Mouse (Mus musculus) midbrain, embryonic 11.5 days (tissue): ENCODE measurements around the gene Gm13279. TPM values are rescaled to one million over a fixed set of nuclear protein-coding genes. Genes with fewer than 3 reads are reported as not detected.
"Not testable (repeated sequence)": the region's sequence is repeated elsewhere in the genome, so short reads cannot be mapped to it uniquely, and the experiment has no call there.

Experiments
- ATAC-seq: fragments of 200-750 bp; cut with Nextera tagmentation; 2 replicates; pipeline ENCODE4 v1.8.0; 2017; ENCODE audit warnings: moderate TSS enrichment, moderate library complexity; ENCODE audit not compliant: low FRiP score
- DNase-seq: peaks from one replicate; pipeline ENCODE4 v3.0.0; 2015; ENCODE audit warnings: low spot score; ENCODE audit errors: missing footprints
- H3K27ac ChIP-seq: fragments of 300-500 bp; sonication (generic); 2 replicates; pipeline ENCODE4 v1.5.1; 2014; ENCODE audit warnings: low read depth, low read length
- H3K27me3 ChIP-seq: fragments of 300-500 bp; sonication (generic); 2 replicates; pipeline ENCODE4 v1.6.1; 2014; ENCODE audit warnings: mild to moderate bottlenecking, low read length, moderate library complexity, mixed read lengths; ENCODE audit not compliant: control insufficient read depth, insufficient read depth
- H3K36me3 ChIP-seq: fragments of 300-500 bp; sonication (generic); 2 replicates; pipeline ENCODE4 v1.6.1; 2014; ENCODE audit warnings: mild to moderate bottlenecking, low read length, moderate library complexity, mixed read lengths; ENCODE audit not compliant: control insufficient read depth, insufficient read depth
- H3K4me1 ChIP-seq: fragments of 300-500 bp; sonication (generic); 2 replicates; pipeline ENCODE4 v1.6.1; 2014; ENCODE audit warnings: low read length; ENCODE audit not compliant: control insufficient read depth, insufficient read depth
- H3K4me2 ChIP-seq: fragments of 300-500 bp; sonication (generic); 2 replicates; pipeline ENCODE4 v1.6.1; 2014; ENCODE audit warnings: mild to moderate bottlenecking, moderate library complexity
- H3K4me3 ChIP-seq: fragments of 300-500 bp; sonication (generic); 2 replicates; pipeline ENCODE4 v1.5.1; 2014; ENCODE audit warnings: low read depth, low read length
- H3K9ac ChIP-seq: fragments of 300-500 bp; sonication (generic); 2 replicates; pipeline ENCODE4 v1.6.1; 2014; ENCODE audit warnings: low read length
- H3K9me3 ChIP-seq: fragments of 300-500 bp; sonication (generic); 2 replicates; pipeline ENCODE4 v1.6.1; 2016; ENCODE audit warnings: low read length; ENCODE audit not compliant: control insufficient read depth
- WGBS: fragments of 180-500 bp; shearing (Covaris S2); extraction: QIAGEN DNeasy Blood & Tissue Kit; methylation state at CpG from one replicate; pipeline ENCODE4 v1.1.7; 2014; 5-methylcytosine and 5-hydroxymethylcytosine counted together
- polyA plus RNA-seq: library from polyadenylated mRNA; unstranded; fragments of >200 nt; fragmentation: Nextera tagmentation; extraction: Ambion mirVana; gene quantifications from 2 replicates; pipeline ENCODE4 v1.2.1, GENCODE M21; 2014

Gm13279 gene
- polyA plus RNA-seq, 1 experiment from 2014 or later, result not detected

DNA sequence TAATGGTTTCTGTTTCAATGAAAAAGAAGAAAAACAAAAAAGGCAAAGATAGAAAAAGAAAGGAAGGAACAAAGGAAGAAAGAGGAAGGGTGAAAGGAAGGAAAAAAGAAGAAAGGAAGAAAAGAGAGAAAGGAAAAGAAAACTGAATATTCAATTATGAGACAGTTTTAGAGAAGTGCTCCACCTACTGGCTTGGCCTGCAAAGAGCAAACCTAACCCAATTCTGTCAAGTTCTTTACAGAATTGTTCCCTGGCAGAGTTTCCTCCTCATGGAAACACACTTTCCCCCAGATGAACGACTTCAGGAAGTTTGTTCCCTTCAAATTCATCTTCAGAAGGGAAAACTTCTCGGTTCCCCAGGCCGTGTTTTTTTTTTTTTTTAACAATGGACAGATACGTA lies 25.8 kb downstream of the Gm13279 start:
- Histone ChIP-seq H3K9me3 (no peaks in the 10 kb centered on the region), H3K4me3 (no peak overlapping the region), H3K4me2 (no peak overlapping the region), H3K27me3 (no peaks in the 10 kb centered on the region), H3K27ac (no peak overlapping the region), H3K36me3 (no peaks in the 10 kb centered on the region), H3K9ac (no peak overlapping the region), H3K4me1 (no peaks in the 10 kb centered on the region)
- ATAC-seq (no peak), DNase-seq (no peak)
- 30% methylated on average over 4 of the region's 4 CpGs for WGBS

DNA sequence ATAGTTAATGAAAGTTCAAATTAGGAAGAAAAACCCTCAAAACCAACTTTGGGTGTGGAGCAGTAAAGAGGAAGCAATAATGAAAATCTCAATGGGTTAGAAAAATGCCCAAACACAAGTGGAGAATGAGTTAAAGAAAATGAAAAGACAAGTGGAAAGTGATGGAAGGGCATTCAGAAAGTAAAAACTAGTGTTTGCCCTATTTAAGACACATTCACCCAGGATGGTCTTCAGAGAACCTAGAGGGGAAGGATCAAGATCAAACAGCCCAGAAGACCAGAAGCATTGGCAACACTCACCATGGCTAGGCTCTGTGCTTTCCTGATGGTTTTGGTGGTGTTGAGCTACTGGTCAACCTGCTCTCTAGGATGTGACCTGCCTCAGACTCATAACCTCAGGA lies 29.9 kb downstream of the Gm13279 start, which contains the start of gene Ifna6:
Gene Ifna6 (plus strand): TSS at position 301 of the 400 bp plus-strand sequence.
- not testable (repeated sequence) for DNase-seq, H3K9me3 ChIP-seq, H3K4me2 ChIP-seq, ATAC-seq, H3K4me3 ChIP-seq, H3K36me3 ChIP-seq, H3K27me3 ChIP-seq, H3K27ac ChIP-seq, H3K9ac ChIP-seq, H3K4me1 ChIP-seq

DNA sequence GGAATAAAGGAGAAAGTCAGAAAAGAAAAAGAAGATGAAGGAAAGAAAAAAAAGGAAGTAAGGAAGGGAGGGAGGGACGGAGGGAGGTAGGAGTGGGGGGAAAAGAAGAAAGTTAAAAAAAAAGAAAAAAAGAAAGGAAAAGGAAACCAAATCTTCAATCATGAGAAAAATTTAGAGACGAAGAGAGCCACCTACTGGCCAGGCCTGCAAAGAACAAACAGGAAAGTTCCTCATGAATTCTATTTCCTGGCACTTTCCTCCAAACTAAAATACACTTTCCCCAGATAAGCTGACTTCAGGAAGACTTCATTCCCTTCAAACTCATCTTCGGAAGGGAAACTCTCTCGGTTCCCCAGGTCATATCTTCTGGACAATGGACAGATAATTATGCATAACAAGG lies 33.3 kb downstream of the Gm13279 start:
- Histone ChIP-seq H3K9me3 (no peaks in the 10 kb centered on the region), H3K27ac (no peak overlapping the region), H3K4me2 (no peak overlapping the region), H3K9ac (no peak overlapping the region), H3K4me1 (no peaks in the 10 kb centered on the region), H3K36me3 (no peaks in the 10 kb centered on the region), H3K27me3 (no peaks in the 10 kb centered on the region), H3K4me3 (no peak overlapping the region)
- ATAC-seq (no peak), DNase-seq (no peak)
- WGBS, result 31% methylated on average over 4 of the region's 4 CpGs

DNA sequence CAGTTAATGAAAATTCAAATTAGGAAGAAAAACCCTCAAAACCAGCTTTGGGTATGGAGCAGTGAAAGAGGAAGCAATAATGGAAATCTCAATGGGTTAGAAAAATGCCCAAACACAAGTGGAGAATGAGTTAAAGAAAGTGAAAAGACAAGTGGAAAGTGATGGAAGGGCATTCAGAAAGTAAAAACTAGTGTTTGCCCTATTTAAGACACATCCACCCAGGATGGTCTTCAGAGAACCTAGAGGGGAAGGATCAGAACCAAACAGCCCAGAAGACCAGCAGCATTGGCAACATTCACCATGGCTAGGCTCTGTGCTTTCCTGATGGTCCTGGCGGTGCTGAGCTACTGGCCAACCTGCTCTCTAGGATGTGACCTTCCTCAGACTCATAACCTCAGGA lies 38.0 kb downstream of the Gm13279 start, which contains the start of gene Ifna5:
Gene Ifna5 (plus strand): TSS at position 301 of the 400 bp plus-strand sequence.
- DNase-seq, H3K9me3 ChIP-seq, H3K27ac ChIP-seq, H3K4me2 ChIP-seq, H3K27me3 ChIP-seq, H3K4me1 ChIP-seq, ATAC-seq, H3K4me3 ChIP-seq, H3K36me3 ChIP-seq, H3K9ac ChIP-seq: not testable (repeated sequence)
- 64% methylated on average over 1 of the region's 1 CpGs for WGBS

DNA sequence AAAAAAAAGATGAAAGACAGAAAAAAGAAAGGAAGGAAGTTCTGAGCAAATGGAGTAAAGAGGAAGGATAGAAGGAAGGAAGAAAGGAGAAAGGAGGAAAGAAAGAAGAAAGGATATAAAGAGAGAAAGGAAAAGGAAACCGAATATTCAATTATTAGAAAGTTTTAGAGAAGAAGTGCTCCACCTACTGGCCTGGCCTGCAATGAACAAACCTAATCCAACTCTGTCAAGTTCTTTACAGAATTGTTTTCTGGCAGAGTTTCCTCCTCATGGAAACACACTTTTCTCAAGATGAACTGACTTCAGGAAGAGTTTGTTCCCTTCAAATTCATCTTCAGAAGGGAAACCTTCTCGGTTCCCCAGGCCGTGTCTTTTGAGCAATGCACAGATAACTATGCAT lies 41.6 kb downstream of the Gm13279 start:
- DNase-seq (no peak), ATAC-seq (no peak)
- WGBS, result 44% methylated on average over 3 of the region's 3 CpGs
- H3K27me3 ChIP-seq, result no peaks in the 10 kb centered on the region
- no peak overlapping the region for H3K4me3 ChIP-seq
- no peaks in the 10 kb centered on the region for H3K36me3 ChIP-seq
- H3K9ac ChIP-seq, result no peak overlapping the region
- H3K4me1 ChIP-seq, result no peaks in the 10 kb centered on the region
- H3K4me2 ChIP-seq, result no peak overlapping the region
- no peak overlapping the region for H3K27ac ChIP-seq
- no peaks in the 10 kb centered on the region for H3K9me3 ChIP-seq

DNA sequence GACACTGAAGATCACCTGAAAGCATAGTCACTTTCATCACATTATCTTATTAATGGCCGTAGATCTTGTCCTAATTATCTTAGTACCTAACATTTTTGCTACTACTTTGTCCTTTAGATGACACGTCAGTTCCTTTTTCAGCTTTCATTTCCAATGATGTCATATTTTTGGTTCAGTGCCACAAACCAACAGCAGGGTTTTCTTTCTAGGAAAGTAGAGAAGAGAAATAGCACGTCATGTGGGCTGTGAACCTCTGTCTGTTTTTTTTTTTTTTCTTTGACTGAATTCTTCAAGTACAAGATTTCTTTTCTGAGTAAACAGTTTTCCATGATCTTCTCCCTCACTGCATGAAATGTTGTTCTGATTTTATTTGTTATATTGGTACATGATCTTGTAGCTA lies 42.9 kb downstream of the Gm13279 start:
- Histone ChIP-seq H3K27ac (no peak overlapping the region), H3K36me3 (no peaks in the 10 kb centered on the region), H3K9me3 (no peaks in the 10 kb centered on the region), H3K4me2 (no peak overlapping the region), H3K27me3 (no peaks in the 10 kb centered on the region), H3K4me1 (no peaks in the 10 kb centered on the region), H3K9ac (no peak overlapping the region), H3K4me3 (no peak overlapping the region)
- no peak for DNase-seq
- ATAC-seq, result no peak
- WGBS, result 81% methylated on average over 3 of the region's 3 CpGs

DNA sequence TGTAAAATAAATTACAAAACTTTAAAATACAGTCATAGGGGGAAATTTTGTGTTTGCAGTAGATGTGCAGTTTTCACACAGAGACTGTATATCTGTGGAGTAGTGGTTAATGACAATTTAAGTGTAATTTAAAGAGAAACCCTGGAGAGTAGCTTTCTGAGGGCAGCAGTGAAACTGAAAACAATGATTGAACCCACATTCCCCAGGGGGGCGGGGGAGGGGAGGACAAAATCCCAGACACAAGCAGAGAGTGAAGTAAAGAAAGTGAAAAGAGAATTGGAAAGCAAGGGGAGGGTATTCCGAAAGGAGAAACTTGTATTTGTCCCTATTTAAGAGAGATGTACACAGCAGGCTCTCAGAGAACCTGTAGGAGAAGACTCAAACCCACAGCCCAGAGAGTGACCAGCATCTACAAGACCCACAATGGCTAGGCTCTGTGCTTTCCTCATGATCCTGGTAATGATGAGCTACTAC lies 44.3 kb downstream of the Gm13279 start, which contains the start of gene Ifna4:
Gene Ifna4 (plus strand): TSS at position 424 of the 474 bp plus-strand sequence.
- WGBS, result 29% methylated on average over 2 of the region's 2 CpGs
- H3K27ac ChIP-seq, result no peak within 1 kb of the TSS
- H3K4me1 ChIP-seq, result no peaks in the 10 kb centered on the region
- no peak for ATAC-seq
- no peak within 1 kb of the TSS for H3K4me3 ChIP-seq
- no peaks in the 10 kb centered on the region for H3K9me3 ChIP-seq
- no peaks in the 10 kb centered on the region for H3K36me3 ChIP-seq
- H3K9ac ChIP-seq, result no peak within 1 kb of the TSS
- no peak for DNase-seq
- H3K27me3 ChIP-seq, result no peaks in the 10 kb centered on the region
- no peak within 1 kb of the TSS for H3K4me2 ChIP-seq

DNA sequence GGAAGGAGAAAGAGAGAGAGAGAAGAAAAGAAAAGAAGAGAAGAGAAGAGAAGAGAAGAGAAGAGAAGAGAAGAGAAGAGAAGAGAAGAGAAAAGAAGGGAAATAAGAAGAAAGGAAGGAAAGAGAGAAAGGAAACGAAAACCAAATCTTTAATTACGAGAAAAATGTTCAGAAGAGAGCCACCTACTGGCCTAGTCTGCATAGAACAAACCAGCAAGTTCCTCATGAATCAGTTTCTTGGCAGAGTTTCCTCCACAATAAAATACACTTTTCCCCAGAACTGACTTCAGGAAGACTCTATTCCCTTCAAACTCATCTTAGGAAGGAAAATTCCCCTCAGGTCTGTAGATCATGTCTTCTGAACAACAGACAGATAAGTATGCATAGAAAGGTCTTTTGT lies 48.1 kb downstream of the Gm13279 start:
- no peaks in the 10 kb centered on the region for H3K36me3 ChIP-seq
- no peak for DNase-seq
- no peaks in the 10 kb centered on the region for H3K9me3 ChIP-seq
- no peak overlapping the region for H3K9ac ChIP-seq
- H3K27me3 ChIP-seq, result no peaks in the 10 kb centered on the region
- H3K4me1 ChIP-seq, result no peaks in the 10 kb centered on the region
- H3K4me2 ChIP-seq, result no peak overlapping the region
- H3K27ac ChIP-seq, result no peak overlapping the region
- no peak for ATAC-seq
- WGBS, result 43% methylated on average over 2 of the region's 2 CpGs
- H3K4me3 ChIP-seq, result no peak overlapping the region
